Mouse (Mus musculus) cerebellum, adult 11-12 months (tissue): Measurements from ENCODE around the gene Eif1ad.
"Not testable (repeated sequence)": the region's sequence is repeated elsewhere in the genome, so short reads cannot be mapped to it uniquely, and the experiment has no call there.

Experiments
- DNase-seq: peaks from one replicate; pipeline ENCODE4 v3.0.0; 2022

The Eif1ad gene

GRCm38 (mm10) chr19:5383326-5383725, 16.8 kb downstream of the Eif1ad start:
- no peak for DNase-seq

GRCm38 (mm10) chr19:5384715-5385114, 18.2 kb downstream of the Eif1ad start:
- no peak for DNase-seq

- DNase-seq = peak; percentile 51
Observed at GRCm38 (mm10) chr19:5388011-5388441, 21.5 kb downstream of the Eif1ad start.

GRCm38 (mm10) chr19:5388588-5389242, 22.2 kb downstream of the Eif1ad start, which contains the start of gene Sart1:
Gene Sart1, minus strand, starts transcription at chr19:5388703.
- peak; percentile 97 for DNase-seq

- peak; percentile 54 for DNase-seq
Observed at GRCm38 (mm10) chr19:5389647-5390046, 23.1 kb downstream of the Eif1ad start.

- no peak for DNase-seq
Observed at GRCm38 (mm10) chr19:5390416-5390815, 23.9 kb downstream of the Eif1ad start.

GRCm38 (mm10) chr19:5392892-5393291, 26.4 kb downstream of the Eif1ad start:
- peak; percentile 74 for DNase-seq

- peak; percentile 79 for DNase-seq
Observed at GRCm38 (mm10) chr19:5394168-5394567, 27.6 kb downstream of the Eif1ad start.

GRCm38 (mm10) chr19:5395371-5395770, 28.8 kb downstream of the Eif1ad start:
- DNase-seq = no peak

- not testable (repeated sequence) for DNase-seq
Observed at GRCm38 (mm10) chr19:5401073-5401472, 34.5 kb downstream of the Eif1ad start.

GRCm38 (mm10) chr19:5402293-5402692, 35.8 kb downstream of the Eif1ad start, which contains the start of gene Tsga10ip:
Gene Tsga10ip, minus strand, starts transcription at chr19:5402526.
- no peak for DNase-seq

GRCm38 (mm10) chr19:5405924-5406323, 39.4 kb downstream of the Eif1ad start:
- DNase-seq = no peak

- peak; percentile 76 for DNase-seq
Observed at GRCm38 (mm10) chr19:5406531-5407126, 40.1 kb downstream of the Eif1ad start.

GRCm38 (mm10) chr19:5407133-5407532, 40.6 kb downstream of the Eif1ad start:
- DNase-seq = peak; percentile 75

GRCm38 (mm10) chr19:5408057-5409001, 41.8 kb downstream of the Eif1ad start:
- DNase-seq = no peak

- no peak for DNase-seq
Observed at GRCm38 (mm10) chr19:5409068-5409467, 42.5 kb downstream of the Eif1ad start.

- no peak for DNase-seq
Observed at GRCm38 (mm10) chr19:5410641-5411040, 44.1 kb downstream of the Eif1ad start.

GRCm38 (mm10) chr19:5411961-5412360, 45.4 kb downstream of the Eif1ad start:
- DNase-seq = no peak

- DNase-seq = no peak
Observed at GRCm38 (mm10) chr19:5413840-5414239, 47.3 kb downstream of the Eif1ad start.

GRCm38 (mm10) chr19:5414534-5414957, 48.0 kb downstream of the Eif1ad start:
- no peak for DNase-seq

- no peak for DNase-seq
Observed at GRCm38 (mm10) chr19:5418750-5419466, 52.4 kb downstream of the Eif1ad start.

GRCm38 (mm10) chr19:5419630-5420029, 53.1 kb downstream of the Eif1ad start:
- no peak for DNase-seq

- DNase-seq = no peak
Observed at GRCm38 (mm10) chr19:5420579-5420978, 54.0 kb downstream of the Eif1ad start.
